In genomic region chr14:55095263-55095662, GRCm38 (mm10) we compare ENCODE assay signal across 8 mouse cellular contexts. TPM values are rescaled to one million over a fixed set of nuclear protein-coding genes. Genes with fewer than 3 reads are reported as not detected.
DNase-seq lines count a peak whose midpoint lies in the region; ATAC-seq and TF ChIP-seq lines count a peak whose summit lies in the region.

No protein-coding gene starts in this region.

- 61% methylated on average over 9 of the region's 9 CpGs for WGBS in heart, adult 2 months
- 52% methylated on average over 9 of the region's 9 CpGs for WGBS in forebrain, embryonic 16.5 days
- 52% methylated on average over 9 of the region's 9 CpGs for WGBS in liver, embryonic 16.5 days (ENCODE audit: insufficient replicate concordance)

- no peaks in the 10 kb centered on the region for H3K36me3 ChIP-seq in heart, adult 2 months (ENCODE audit: control insufficient read depth, insufficient read depth, low read length)
- peaks cover 33% of the 10 kb centered on the region for H3K36me3 ChIP-seq in E14TG2a.4 (ENCODE audit: insufficient read depth, low read length)
- H3K36me3 ChIP-seq in forebrain, embryonic 16.5 days (ENCODE audit: control insufficient read depth, insufficient read depth), result no peaks in the 10 kb centered on the region
- H3K36me3 ChIP-seq in liver, embryonic 16.5 days (ENCODE audit: control insufficient read depth, insufficient read depth), result peaks cover 4% of the 10 kb centered on the region; the same call in 1 of the 2 replicates

- peak overlapping the region; percentile 91 for H3K27ac ChIP-seq in heart, adult 2 months
- H3K27ac ChIP-seq in forebrain, embryonic 16.5 days (ENCODE audit: low read length), result peak overlapping the region; percentile 88
- peak overlapping the region; percentile 65 for H3K27ac ChIP-seq in liver, embryonic 16.5 days (ENCODE audit: low read length)

- DNase-seq in heart, adult 2 months, result no peak
- no peak for DNase-seq in heart, postnatal 25 days (ENCODE audit: low spot score)
- DNase-seq in B cell, adult 2 months, result no peak
- no peak for DNase-seq in gastrocnemius, adult 18-20 months (ENCODE audit: low spot score)
- no peak for DNase-seq in adrenal gland, postnatal 4 days (ENCODE audit: low spot score in 2 of 2)

- H3K4me2 ChIP-seq in forebrain, embryonic 16.5 days (ENCODE audit: low read length), result peak overlapping the region; percentile 80
- H3K4me2 ChIP-seq in liver, embryonic 16.5 days (ENCODE audit: low read depth, low read length), result peak overlapping the region; percentile 76

- peak overlapping the region; percentile 80 for H3K9ac ChIP-seq in heart, adult 2 months (ENCODE audit: low read depth, low read length)
- peak overlapping the region; percentile 88 for H3K9ac ChIP-seq in forebrain, embryonic 16.5 days (replicated peaks; ENCODE audit: low read depth, low read length)
- peak overlapping the region; percentile 68 for H3K9ac ChIP-seq in liver, embryonic 16.5 days (ENCODE audit: low read depth, low read length)

- peaks cover 6% of the 10 kb centered on the region for H3K4me1 ChIP-seq in heart, adult 2 months (ENCODE audit: control insufficient read depth, insufficient read depth, low read length)
- peaks cover 80% of the 10 kb centered on the region for H3K4me1 ChIP-seq in E14TG2a.4 (replicated peaks; ENCODE audit: low read depth, low read length)
- H3K4me1 ChIP-seq in forebrain, embryonic 16.5 days (replicated peaks; ENCODE audit: control insufficient read depth, insufficient read depth, low read length), result peaks cover 38% of the 10 kb centered on the region
- H3K4me1 ChIP-seq in liver, embryonic 16.5 days (ENCODE audit: control insufficient read depth, low read depth, low read length), result peaks cover 28% of the 10 kb centered on the region

- H3K27me3 ChIP-seq in heart, adult 2 months (ENCODE audit: control insufficient read depth, insufficient read depth, low read length), result no peaks in the 10 kb centered on the region
- H3K27me3 ChIP-seq in E14TG2a.4 (ENCODE audit: insufficient read depth, low read length), result no peaks in the 10 kb centered on the region
- no peaks in the 10 kb centered on the region for H3K27me3 ChIP-seq in forebrain, embryonic 16.5 days (replicated peaks; ENCODE audit: control insufficient read depth, insufficient read depth, low read length)
- H3K27me3 ChIP-seq in liver, embryonic 16.5 days (ENCODE audit: control insufficient read depth, insufficient read depth, low read depth, low read length), result no peaks in the 10 kb centered on the region

- ATAC-seq in forebrain, embryonic 16.5 days, result no peak
- no peak for ATAC-seq in liver, embryonic 16.5 days (ENCODE audit: low read depth)

- no peak for TF ChIP-seq POLR2A in heart, adult 2 months (IDR thresholded peaks at IDR 0.05; ENCODE audit: insufficient read depth, low read depth, low read length)

- H3K79me2 ChIP-seq in heart, adult 2 months (replicated peaks; ENCODE audit: control insufficient read depth, insufficient read depth, low read length), result no peaks in the 10 kb centered on the region

- TF ChIP-seq CTCF in heart, adult 2 months (IDR thresholded peaks at IDR 0.05), result no peak
- TF ChIP-seq CTCF in E14TG2a.4 (conservative IDR thresholded peaks at IDR 0.05; ENCODE audit: low read length), result no peak

- no peak for TF ChIP-seq EP300 in heart, adult 2 months (IDR thresholded peaks at IDR 0.05; ENCODE audit: insufficient read depth, low read depth, low read length)

- intact Hi-C loops in heart, adult 2 months (cut with DNase I), result loop anchor here (2.0 kb wide), 1 partner anchor 202 kb away; the partner anchor contains the start of gene Pabpn1
- intact Hi-C loops in heart, postnatal 25 days (cut with DNase I), result loop anchor here (2.0 to 5.0 kb wide), 3 partner anchors 16 to 193 kb away; no protein-coding TSS in a partner anchor

- H3K4me3 ChIP-seq in heart, adult 2 months, result peak overlapping the region; percentile 87
- H3K4me3 ChIP-seq in E14TG2a.4 (replicated peaks; ENCODE audit: low read length), result peak overlapping the region; percentile 87
- peak overlapping the region; percentile 72 for H3K4me3 ChIP-seq in forebrain, embryonic 16.5 days (replicated peaks; ENCODE audit: low read length)
- H3K4me3 ChIP-seq in liver, embryonic 16.5 days (ENCODE audit: low read depth, low read length), result peak overlapping the region; percentile 69

- H3K9me3 ChIP-seq in E14TG2a.4 (ENCODE audit: low read length), result no peaks in the 10 kb centered on the region
- H3K9me3 ChIP-seq in forebrain, embryonic 16.5 days (ENCODE audit: control insufficient read depth, low read length), result no peaks in the 10 kb centered on the region
- H3K9me3 ChIP-seq in liver, embryonic 16.5 days (replicated peaks; ENCODE audit: control insufficient read depth, low read length), result no peaks in the 10 kb centered on the region

RNA-seq across cellular contexts. Expression of gene Thtpa, which starts 0.7 kb away (rescaled TPM):
- 10 to 100 TPM; 10.7 to 13.4 TPM for total RNA-seq in heart, adult 2 months (2021)
- polyA plus RNA-seq in heart, adult 2 months (2012; rRNA removed), result 8.2 and 9.7 TPM in 2 replicates
- total RNA-seq in heart, postnatal 25 days (2021), result 10 to 100 TPM; 12.3 to 13.2 TPM
- polyA plus RNA-seq in forebrain, embryonic 16.5 days (2015; fragmentation: Nextera tagmentation; extraction: Ambion mirVana), result 55.2 and 56.6 TPM in 2 replicates
- 5.1 and 5.3 TPM in 2 replicates for polyA plus RNA-seq in liver, embryonic 16.5 days (2015; fragmentation: Nextera tagmentation; extraction: Ambion mirVana)
- 10 to 100 TPM; 12.1 to 14.8 TPM for total RNA-seq in gastrocnemius, adult 18-20 months (2021)
- total RNA-seq in adrenal gland, postnatal 4 days (2021), result 10 to 100 TPM; 21.0 to 21.3 TPM

RNA-seq across cellular contexts. Expression of gene Zfhx2, which starts 3.1 kb away (rescaled TPM):
- total RNA-seq in heart, adult 2 months (2021), result 1 to 10 TPM; 3.9 to 4.1 TPM
- polyA plus RNA-seq in heart, adult 2 months (2012; rRNA removed), result 1.1 and 1.3 TPM in 2 replicates
- 1 to 10 TPM; 2.9 to 3.6 TPM for total RNA-seq in heart, postnatal 25 days (2021)
- polyA plus RNA-seq in forebrain, embryonic 16.5 days (2015; fragmentation: Nextera tagmentation; extraction: Ambion mirVana), result 21.5 and 32.9 TPM in 2 replicates
- 0.84 and 1.1 TPM in 2 replicates for polyA plus RNA-seq in liver, embryonic 16.5 days (2015; fragmentation: Nextera tagmentation; extraction: Ambion mirVana)
- total RNA-seq in gastrocnemius, adult 18-20 months (2021), result 1 to 10 TPM; 4.9 to 5.6 TPM
- 10 to 100 TPM; 11.9 to 13.5 TPM for total RNA-seq in adrenal gland, postnatal 4 days (2021)

RNA-seq across cellular contexts. Expression of gene Ap1g2, which starts 11.1 kb away (rescaled TPM):
- 1 to 10 TPM; 5.3 to 5.6 TPM for total RNA-seq in heart, adult 2 months (2021)
- 8.2 and 10.2 TPM in 2 replicates for polyA plus RNA-seq in heart, adult 2 months (2012; rRNA removed)
- total RNA-seq in heart, postnatal 25 days (2021), result 1 to 10 TPM; 4.4 to 4.6 TPM
- 13.3 and 16.5 TPM in 2 replicates for polyA plus RNA-seq in forebrain, embryonic 16.5 days (2015; fragmentation: Nextera tagmentation; extraction: Ambion mirVana)
- polyA plus RNA-seq in liver, embryonic 16.5 days (2015; fragmentation: Nextera tagmentation; extraction: Ambion mirVana), result 16.9 and 19.8 TPM in 2 replicates
- 1 to 10 TPM; 4.2 to 4.9 TPM for total RNA-seq in gastrocnemius, adult 18-20 months (2021)
- total RNA-seq in adrenal gland, postnatal 4 days (2021), result 10 to 100 TPM; 30.3 to 34.0 TPM

RNA-seq across cellular contexts. Expression of gene Jph4, which starts 21.5 kb away (rescaled TPM):
- under 1 TPM in 1 of 2 experiments, not detected in 1; 0.23 TPM for total RNA-seq in heart, adult 2 months (2021)
- 0.25 and 0.32 TPM in 2 replicates for polyA plus RNA-seq in heart, adult 2 months (2012; rRNA removed)
- not detected for total RNA-seq in heart, postnatal 25 days (2021)
- polyA plus RNA-seq in forebrain, embryonic 16.5 days (2015; fragmentation: Nextera tagmentation; extraction: Ambion mirVana), result 33.6 and 45.1 TPM in 2 replicates
- polyA plus RNA-seq in liver, embryonic 16.5 days (2015; fragmentation: Nextera tagmentation; extraction: Ambion mirVana), result not detected in 2 replicates
- under 1 TPM; 0.07 to 0.11 TPM for total RNA-seq in gastrocnemius, adult 18-20 months (2021)
- 10 to 100 TPM; 11.9 to 14.8 TPM for total RNA-seq in adrenal gland, postnatal 4 days (2021)

Comparison
In these comparisons a context has a peak if more than half of its experiments do, and no peak if none do; other contexts are left out.
1. RNA of gene Ap1g2, which starts 11.1 kb away (total RNA-seq): 30.3 to 34.0 TPM in adrenal gland, postnatal 4 days; 5.3 to 5.6 TPM in heart, adult 2 months, 4.2 to 4.9 TPM in gastrocnemius, adult 18-20 months and 4.4 to 4.6 TPM in heart, postnatal 25 days; every median in the first group is over 4 times any median in the second.
2. Peak in every context shown above with its lines, with median percentiles within 50 percentile points of each other: H3K27ac ChIP-seq, H3K4me3 ChIP-seq and H3K9ac ChIP-seq.